Mouse (Mus musculus) MN1 (cell line): Measurements from ENCODE around the gene Eprs.

Experiments used
- DNase-seq: peaks from one replicate; pipeline ENCODE4 v3.0.0-alpha.2; 2016; ENCODE audit warnings: low spot score

Eprs gene

GRCm38 (mm10) chr1:185363526-185364182 lies 810 bp downstream of the Eprs start:
- peak; percentile 86 for DNase-seq

- DNase-seq, result no peak
Observed at GRCm38 (mm10) chr1:185364183-185364540, 1.3 kb downstream of the Eprs start.

- no peak for DNase-seq
Observed at GRCm38 (mm10) chr1:185367383-185367782, 4.5 kb downstream of the Eprs start.

- DNase-seq, result no peak
Observed at GRCm38 (mm10) chr1:185369979-185370378, 7.1 kb downstream of the Eprs start.

GRCm38 (mm10) chr1:185376390-185376789 lies 13.5 kb downstream of the Eprs start:
- no peak for DNase-seq

GRCm38 (mm10) chr1:185377429-185377828 lies 14.6 kb downstream of the Eprs start:
- no peak for DNase-seq

- DNase-seq, result no peak
Observed at GRCm38 (mm10) chr1:185401615-185402014, 38.8 kb downstream of the Eprs start.

GRCm38 (mm10) chr1:185404021-185404420 lies 41.2 kb downstream of the Eprs start:
- peak; percentile 68 for DNase-seq

GRCm38 (mm10) chr1:185405921-185406320 lies 43.1 kb downstream of the Eprs start:
- DNase-seq, result peak; percentile 54

- DNase-seq, result no peak
Observed at GRCm38 (mm10) chr1:185409831-185410230, 47.0 kb downstream of the Eprs start.

- no peak for DNase-seq
Observed at GRCm38 (mm10) chr1:185418011-185418410, 55.2 kb downstream of the Eprs start.

GRCm38 (mm10) chr1:185419805-185420204 lies 57.0 kb downstream of the Eprs start:
- no peak for DNase-seq

- no peak for DNase-seq
Observed at GRCm38 (mm10) chr1:185420776-185421175, 57.9 kb downstream of the Eprs start.

- DNase-seq, result no peak
Observed at GRCm38 (mm10) chr1:185426583-185426982, 63.7 kb downstream of the Eprs start.

- no peak for DNase-seq
Observed at GRCm38 (mm10) chr1:185430488-185430887, 67.6 kb downstream of the Eprs start.

- DNase-seq, result no peak
Observed at GRCm38 (mm10) chr1:185431245-185431997, 68.6 kb downstream of the Eprs start.

- DNase-seq, result no peak
Observed at GRCm38 (mm10) chr1:185431998-185432317, 69.1 kb downstream of the Eprs start.

- DNase-seq, result no peak
Observed at GRCm38 (mm10) chr1:185433112-185433511, 70.3 kb downstream of the Eprs start.

- peak; percentile 45 for DNase-seq
Observed at GRCm38 (mm10) chr1:185438841-185439580, 76.2 kb downstream of the Eprs start.

GRCm38 (mm10) chr1:185441703-185442472 lies 79.0 kb downstream of the Eprs start:
- DNase-seq, result no peak

GRCm38 (mm10) chr1:185448936-185449335 lies 86.1 kb downstream of the Eprs start:
- no peak for DNase-seq

GRCm38 (mm10) chr1:185449727-185450126 lies 86.9 kb downstream of the Eprs start:
- DNase-seq, result no peak
